Mouse (Mus musculus): ENCODE measurements around the gene Speer4e. TPM values are rescaled to one million over a fixed set of nuclear protein-coding genes. Genes with fewer than 3 reads are reported as not detected.
"Not testable (repeated sequence)": the region's sequence is repeated elsewhere in the genome, so short reads cannot be mapped to it uniquely, and the experiment has no call there.

Speer4e gene
- polyA plus RNA-seq, 1 experiment from 2014 or later: not detected

- WGBS: 91% methylated on average over 1 of the region's 1 CpGs
- H3K27me3 ChIP-seq (ENCODE audit: control insufficient read depth, insufficient read depth, low read length); H3K4me1 ChIP-seq (replicated peaks; ENCODE audit: control insufficient read depth, insufficient read depth, low read length); H3K4me2 ChIP-seq (ENCODE audit: low read depth, low read length, severe bottlenecking); H3K36me3 ChIP-seq (ENCODE audit: control insufficient read depth, insufficient read depth, low read length); H3K27ac ChIP-seq (ENCODE audit: low read depth, low read length); H3K4me3 ChIP-seq (ENCODE audit: low read depth, low read length); H3K9me3 ChIP-seq (ENCODE audit: control insufficient read depth, low read length); H3K9ac ChIP-seq (ENCODE audit: low read length): not testable (repeated sequence)
- ATAC-seq (replicated peaks; ENCODE audit: low FRiP score): peak; percentile 72
- DNase-seq (ENCODE audit: low spot score): peak; percentile 50
Measured at GRCm38 (mm10) chr5:14955928-14956706, 17.9 kb upstream of the Speer4e start.

- not testable (repeated sequence) for H3K9ac ChIP-seq (ENCODE audit: low read length); H3K4me2 ChIP-seq (ENCODE audit: low read depth, low read length, severe bottlenecking); H3K4me1 ChIP-seq (replicated peaks; ENCODE audit: control insufficient read depth, insufficient read depth, low read length); DNase-seq (ENCODE audit: low spot score); H3K4me3 ChIP-seq (ENCODE audit: low read depth, low read length); H3K27ac ChIP-seq (ENCODE audit: low read depth, low read length); ATAC-seq (replicated peaks; ENCODE audit: low FRiP score); H3K9me3 ChIP-seq (ENCODE audit: control insufficient read depth, low read length); H3K27me3 ChIP-seq (ENCODE audit: control insufficient read depth, insufficient read depth, low read length); H3K36me3 ChIP-seq (ENCODE audit: control insufficient read depth, insufficient read depth, low read length)
Measured at GRCm38 (mm10) chr5:14953587-14953986, 15.4 kb upstream of the Speer4e start.

DNA sequence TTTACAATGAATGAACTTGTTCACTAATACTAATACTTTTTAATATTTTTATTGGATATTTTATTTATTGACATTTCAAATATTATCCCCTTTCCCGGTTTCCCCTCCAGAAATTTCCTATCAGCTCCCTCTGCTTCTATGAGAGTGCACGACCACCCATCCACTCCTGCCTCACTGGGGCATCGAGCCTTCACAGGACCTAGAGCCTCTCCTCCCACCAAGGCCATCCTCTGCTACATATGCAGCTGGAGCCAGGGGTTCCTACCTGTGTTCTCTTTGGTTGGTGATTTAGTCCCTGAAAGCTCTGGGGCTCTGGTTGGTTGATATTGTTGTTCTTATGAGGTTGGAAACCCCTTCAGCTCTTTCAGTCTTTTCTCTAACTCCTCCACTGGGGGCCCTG, 14.5 kb upstream of the Speer4e start:
- H3K27me3 ChIP-seq (ENCODE audit: control insufficient read depth, insufficient read depth, low read length); H3K36me3 ChIP-seq (ENCODE audit: control insufficient read depth, insufficient read depth, low read length); H3K27ac ChIP-seq (ENCODE audit: low read depth, low read length); ATAC-seq (replicated peaks; ENCODE audit: low FRiP score); H3K4me3 ChIP-seq (ENCODE audit: low read depth, low read length); H3K9ac ChIP-seq (ENCODE audit: low read length); H3K4me2 ChIP-seq (ENCODE audit: low read depth, low read length, severe bottlenecking); H3K4me1 ChIP-seq (replicated peaks; ENCODE audit: control insufficient read depth, insufficient read depth, low read length): not testable (repeated sequence)
- WGBS: 71% methylated on average over 3 of the region's 3 CpGs
- peaks cover 11% of the 10 kb centered on the region for H3K9me3 ChIP-seq (ENCODE audit: control insufficient read depth, low read length)
- peak; percentile 46 for DNase-seq (ENCODE audit: low spot score)

- ATAC-seq (replicated peaks; ENCODE audit: low FRiP score) (peak; percentile 74), DNase-seq (ENCODE audit: low spot score) (peak; percentile 47)
- H3K9me3 ChIP-seq (ENCODE audit: control insufficient read depth, low read length): peaks cover 11% of the 10 kb centered on the region
- H3K4me2 ChIP-seq (ENCODE audit: low read depth, low read length, severe bottlenecking); H3K27me3 ChIP-seq (ENCODE audit: control insufficient read depth, insufficient read depth, low read length); H3K4me3 ChIP-seq (ENCODE audit: low read depth, low read length); H3K36me3 ChIP-seq (ENCODE audit: control insufficient read depth, insufficient read depth, low read length); H3K9ac ChIP-seq (ENCODE audit: low read length); H3K4me1 ChIP-seq (replicated peaks; ENCODE audit: control insufficient read depth, insufficient read depth, low read length); H3K27ac ChIP-seq (ENCODE audit: low read depth, low read length): not testable (repeated sequence)
- 70% methylated on average over 7 of the region's 7 CpGs for WGBS
Measured at GRCm38 (mm10) chr5:14951822-14952221, 13.6 kb upstream of the Speer4e start.

DNA sequence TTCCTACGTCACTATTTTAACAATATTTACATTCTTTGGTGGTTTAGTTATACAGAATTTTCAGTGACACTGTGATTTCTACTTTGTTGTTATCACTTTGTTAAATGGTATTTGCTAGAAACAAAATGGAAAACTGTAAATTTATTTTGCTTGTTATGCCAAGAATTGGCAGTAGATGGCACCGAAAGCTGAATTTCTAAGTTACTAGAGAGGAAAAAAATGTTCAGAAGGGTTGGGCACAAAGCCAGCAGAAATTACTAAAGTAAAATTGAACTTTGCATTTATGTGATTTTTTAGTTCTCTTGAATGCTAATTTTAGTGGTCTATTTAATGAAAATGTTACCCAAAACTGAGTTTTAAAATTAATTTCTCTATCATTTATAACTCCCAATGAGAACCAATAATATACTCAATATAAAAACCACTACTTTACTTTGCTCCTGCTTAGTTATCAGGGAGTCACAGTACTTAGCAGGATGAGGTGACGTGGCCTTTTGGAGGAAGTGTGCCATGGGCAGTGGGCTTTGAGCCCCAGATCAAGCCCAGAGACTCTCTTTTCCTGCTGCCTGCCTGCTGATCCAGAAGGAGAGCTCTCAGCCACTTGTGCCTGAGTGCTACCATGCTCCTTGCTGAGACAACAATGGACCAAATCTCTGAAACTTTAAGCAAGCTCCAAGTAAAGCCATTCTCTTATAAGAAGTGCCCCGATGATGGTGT, 9.4 kb upstream of the Speer4e start:
- WGBS: 69% methylated on average over 4 of the region's 4 CpGs
- H3K9me3 ChIP-seq (ENCODE audit: control insufficient read depth, low read length); H3K27ac ChIP-seq (ENCODE audit: low read depth, low read length); H3K27me3 ChIP-seq (ENCODE audit: control insufficient read depth, insufficient read depth, low read length); H3K4me3 ChIP-seq (ENCODE audit: low read depth, low read length); DNase-seq (ENCODE audit: low spot score); ATAC-seq (replicated peaks; ENCODE audit: low FRiP score); H3K9ac ChIP-seq (ENCODE audit: low read length); H3K4me1 ChIP-seq (replicated peaks; ENCODE audit: control insufficient read depth, insufficient read depth, low read length); H3K36me3 ChIP-seq (ENCODE audit: control insufficient read depth, insufficient read depth, low read length); H3K4me2 ChIP-seq (ENCODE audit: low read depth, low read length, severe bottlenecking): not testable (repeated sequence)

DNA sequence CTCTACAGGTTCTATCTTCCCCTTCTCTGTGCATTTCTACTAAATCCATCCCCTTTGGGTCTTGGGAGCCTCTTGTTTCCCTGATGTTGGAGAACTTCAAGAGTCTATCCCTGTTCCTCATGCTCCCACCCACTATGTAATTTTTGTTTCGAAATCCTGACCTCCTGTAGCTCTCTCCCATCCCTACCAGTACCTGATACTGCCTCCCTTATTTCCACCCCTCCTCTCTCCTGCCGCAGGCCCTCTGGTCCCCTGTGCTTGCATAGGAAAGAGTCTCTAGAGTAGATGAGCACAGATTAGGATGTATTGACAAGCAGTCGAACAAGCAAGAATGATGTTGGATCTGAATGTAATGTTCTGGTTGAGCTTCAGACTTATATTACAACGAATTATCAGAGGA, 7.3 kb upstream of the Speer4e start:
- H3K9ac ChIP-seq (ENCODE audit: low read length); DNase-seq (ENCODE audit: low spot score); H3K9me3 ChIP-seq (ENCODE audit: control insufficient read depth, low read length); H3K4me1 ChIP-seq (replicated peaks; ENCODE audit: control insufficient read depth, insufficient read depth, low read length); H3K27ac ChIP-seq (ENCODE audit: low read depth, low read length); H3K4me3 ChIP-seq (ENCODE audit: low read depth, low read length); H3K4me2 ChIP-seq (ENCODE audit: low read depth, low read length, severe bottlenecking); H3K36me3 ChIP-seq (ENCODE audit: control insufficient read depth, insufficient read depth, low read length); H3K27me3 ChIP-seq (ENCODE audit: control insufficient read depth, insufficient read depth, low read length): not testable (repeated sequence)
- ATAC-seq (replicated peaks; ENCODE audit: low FRiP score): peak; percentile 63; the same call in 1 of the 2 replicates
- 64% methylated on average over 4 of the region's 4 CpGs for WGBS

DNA sequence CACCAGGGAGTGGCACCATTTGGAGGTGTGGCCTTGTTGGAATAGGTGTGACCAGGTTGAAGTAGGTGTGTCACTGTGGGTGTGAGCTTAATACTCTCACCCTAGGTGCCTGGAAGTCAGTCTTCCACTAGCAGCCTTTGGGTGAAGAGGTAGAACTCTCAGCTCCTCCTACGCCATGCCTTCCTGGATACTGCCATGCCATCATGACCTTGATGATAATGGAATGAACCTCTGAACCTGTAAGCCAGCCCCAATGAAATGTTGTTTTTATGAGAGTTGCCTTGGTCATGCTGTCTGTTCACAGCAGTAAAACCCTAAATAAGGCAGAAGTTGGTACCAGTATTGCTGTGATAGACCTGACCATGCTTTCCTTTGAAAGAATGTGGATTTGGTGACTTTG, 2.8 kb upstream of the Speer4e start:
- 85% methylated on average over 1 of the region's 1 CpGs for WGBS
- H3K27ac ChIP-seq (ENCODE audit: low read depth, low read length); H3K9ac ChIP-seq (ENCODE audit: low read length); H3K9me3 ChIP-seq (ENCODE audit: control insufficient read depth, low read length); H3K4me1 ChIP-seq (replicated peaks; ENCODE audit: control insufficient read depth, insufficient read depth, low read length); H3K27me3 ChIP-seq (ENCODE audit: control insufficient read depth, insufficient read depth, low read length); ATAC-seq (replicated peaks; ENCODE audit: low FRiP score); H3K4me2 ChIP-seq (ENCODE audit: low read depth, low read length, severe bottlenecking); DNase-seq (ENCODE audit: low spot score); H3K36me3 ChIP-seq (ENCODE audit: control insufficient read depth, insufficient read depth, low read length); H3K4me3 ChIP-seq (ENCODE audit: low read depth, low read length): not testable (repeated sequence)

- not testable (repeated sequence) for H3K27ac ChIP-seq (ENCODE audit: low read depth, low read length); H3K36me3 ChIP-seq (ENCODE audit: control insufficient read depth, insufficient read depth, low read length); H3K9ac ChIP-seq (ENCODE audit: low read length); DNase-seq (ENCODE audit: low spot score); H3K4me3 ChIP-seq (ENCODE audit: low read depth, low read length); H3K4me2 ChIP-seq (ENCODE audit: low read depth, low read length, severe bottlenecking); H3K27me3 ChIP-seq (ENCODE audit: control insufficient read depth, insufficient read depth, low read length); H3K4me1 ChIP-seq (replicated peaks; ENCODE audit: control insufficient read depth, insufficient read depth, low read length); H3K9me3 ChIP-seq (ENCODE audit: control insufficient read depth, low read length); ATAC-seq (replicated peaks; ENCODE audit: low FRiP score)
- WGBS: 79% methylated on average over 5 of the region's 6 CpGs
Measured at GRCm38 (mm10) chr5:14933721-14934120, 4.5 kb downstream of the Speer4e start.

DNA sequence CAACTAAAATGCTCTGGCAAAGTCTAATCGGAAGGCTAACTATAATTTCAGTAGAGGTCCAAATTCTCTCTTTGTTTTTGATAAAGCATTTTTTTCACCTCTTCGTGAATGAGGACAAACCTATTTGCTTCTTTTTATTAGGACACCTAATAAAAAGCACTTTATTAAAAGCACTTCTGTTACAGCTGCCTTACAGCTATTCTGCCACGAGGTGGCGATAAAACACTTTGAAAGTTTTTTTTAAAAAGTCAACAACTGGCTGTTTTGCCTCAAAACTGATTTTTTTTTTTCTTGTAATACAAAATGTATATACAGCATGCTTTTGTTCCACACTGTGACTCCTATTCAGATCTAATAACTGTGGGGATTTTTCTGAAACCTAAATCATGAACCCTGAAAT, 11.2 kb downstream of the Speer4e start:
- H3K36me3 ChIP-seq (ENCODE audit: control insufficient read depth, insufficient read depth, low read length); H3K4me3 ChIP-seq (ENCODE audit: low read depth, low read length); H3K9ac ChIP-seq (ENCODE audit: low read length); H3K27ac ChIP-seq (ENCODE audit: low read depth, low read length); H3K4me1 ChIP-seq (replicated peaks; ENCODE audit: control insufficient read depth, insufficient read depth, low read length); H3K27me3 ChIP-seq (ENCODE audit: control insufficient read depth, insufficient read depth, low read length); H3K4me2 ChIP-seq (ENCODE audit: low read depth, low read length, severe bottlenecking); DNase-seq (ENCODE audit: low spot score); ATAC-seq (replicated peaks; ENCODE audit: low FRiP score); H3K9me3 ChIP-seq (ENCODE audit: control insufficient read depth, low read length): not testable (repeated sequence)
- WGBS: 29% methylated on average over 4 of the region's 4 CpGs

Data from forebrain, embryonic 11.5 days (tissue).